Mouse (Mus musculus) embryonic facial prominence, embryonic 11.5 days (tissue): ENCODE measurements at regions not wholly inside any gene's neighbourhood (a gene's known extent, or its start where the extent isn't known, plus 50 kb on each side); places are given as distances from the start of the nearest gene placed in this dataset.

Source experiments
- ATAC-seq: fragments of 200-750 bp; cut with Nextera tagmentation; replicated peaks from 2 replicates; pipeline ENCODE4 v1.8.0; 2017; ENCODE audit warnings: low read depth; ENCODE audit not compliant: insufficient number of reproducible peaks, low FRiP score, low TSS enrichment
- DNase-seq: peaks from one replicate; pipeline ENCODE4 v3.0.0-alpha.2; 2015; ENCODE audit warnings: low spot score
- H3K27ac ChIP-seq: fragments of 300-500 bp; sonication (generic); replicated peaks from 2 replicates; pipeline ENCODE4 v1.5.1; 2014; ENCODE audit warnings: mild to moderate bottlenecking, low read depth, low read length, control low read depth
- H3K27me3 ChIP-seq: fragments of 300-500 bp; sonication (generic); 2 replicates; pipeline ENCODE4 v1.6.1; 2014; ENCODE audit warnings: mild to moderate bottlenecking, low read length, moderate library complexity, mixed read lengths; ENCODE audit not compliant: control insufficient read depth, insufficient read depth
- H3K36me3 ChIP-seq: fragments of 300-500 bp; sonication (generic); replicated peaks from 2 replicates; pipeline ENCODE4 v1.6.1; 2014; ENCODE audit warnings: low read depth, mild to moderate bottlenecking, low read length, moderate library complexity, mixed read lengths; ENCODE audit not compliant: control insufficient read depth, insufficient read depth
- H3K4me1 ChIP-seq: fragments of 300-500 bp; sonication (generic); 2 replicates; pipeline ENCODE4 v1.6.1; 2014; ENCODE audit warnings: low read length, mixed read lengths; ENCODE audit not compliant: control insufficient read depth, insufficient read depth
- H3K4me2 ChIP-seq: fragments of 300-500 bp; sonication (generic); 2 replicates; pipeline ENCODE4 v1.6.1; 2014; ENCODE audit warnings: low read depth, mild to moderate bottlenecking, control low read depth, low read length, moderate library complexity
- H3K4me3 ChIP-seq: fragments of 300-500 bp; sonication (generic); 2 replicates; pipeline ENCODE4 v1.5.1; 2014; ENCODE audit warnings: low read depth, low read length, control low read depth
- H3K9ac ChIP-seq: fragments of 300-500 bp; sonication (generic); replicated peaks from 2 replicates; pipeline ENCODE4 v1.6.1; 2014; ENCODE audit warnings: mild to moderate bottlenecking, control low read depth, low read length
- H3K9me3 ChIP-seq: fragments of 300-500 bp; sonication (generic); replicated peaks from 2 replicates; pipeline ENCODE4 v1.6.1; 2016; ENCODE audit warnings: mild to moderate bottlenecking, low read length, inconsistent platforms, mixed read lengths; ENCODE audit not compliant: control insufficient read depth
- WGBS: fragments of 180-500 bp; shearing (Covaris S2); extraction: QIAGEN DNeasy Blood & Tissue Kit; methylation state at CpG from one replicate; pipeline ENCODE4 v1.1.7; 2014; 5-methylcytosine and 5-hydroxymethylcytosine counted together

DNA sequence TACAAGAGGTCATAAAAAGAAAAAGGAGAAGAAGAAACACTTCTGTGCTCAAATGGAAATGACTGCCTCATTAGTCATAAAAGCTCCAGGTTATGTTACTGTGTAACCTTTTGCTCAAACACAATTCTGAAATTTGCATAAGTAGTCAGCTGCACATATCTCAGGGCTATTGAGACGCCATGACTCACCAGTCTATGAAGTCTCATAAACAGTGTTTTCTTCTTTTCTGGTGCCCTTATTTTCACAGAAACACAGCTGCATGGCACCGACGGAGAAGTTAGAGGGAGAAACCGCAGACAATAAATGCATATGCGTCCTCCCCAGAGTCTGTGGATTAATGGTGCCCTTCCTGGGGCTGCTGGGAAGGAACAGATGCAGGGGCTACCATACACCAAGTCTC, 193.1 kb upstream of the Prkcq start:
- ATAC-seq: no peak
- Histone ChIP-seq H3K4me3 (no peak overlapping the region), H3K4me1 (no peaks in the 10 kb centered on the region), H3K36me3 (no peaks in the 10 kb centered on the region), H3K27me3 (no peaks in the 10 kb centered on the region), H3K9me3 (no peaks in the 10 kb centered on the region), H3K4me2 (no peak overlapping the region), H3K27ac (no peak overlapping the region), H3K9ac (no peak overlapping the region)
- no peak for DNase-seq
- 84% methylated on average over 5 of the region's 5 CpGs for WGBS

DNA sequence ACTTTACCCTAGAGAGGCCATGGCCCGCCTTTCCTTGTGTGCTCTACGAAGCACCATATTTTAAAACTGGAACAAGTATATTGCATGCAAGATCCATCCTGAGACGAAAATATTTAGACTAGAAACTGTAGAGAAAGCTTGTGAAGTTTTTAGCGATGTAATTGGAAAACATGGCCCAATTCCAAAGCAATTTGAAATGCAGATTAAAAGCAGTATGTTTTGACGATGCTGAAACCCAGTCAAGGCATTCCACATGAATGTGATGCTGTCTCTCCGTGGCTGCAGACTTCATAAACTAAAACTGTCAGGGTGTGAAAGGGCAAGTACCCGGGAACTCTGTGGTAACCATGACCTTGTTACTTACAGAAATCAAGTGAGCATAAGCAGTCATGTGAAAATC, 185.8 kb upstream of the Prkcq start:
- 76% methylated on average over 7 of the region's 7 CpGs for WGBS

DNA sequence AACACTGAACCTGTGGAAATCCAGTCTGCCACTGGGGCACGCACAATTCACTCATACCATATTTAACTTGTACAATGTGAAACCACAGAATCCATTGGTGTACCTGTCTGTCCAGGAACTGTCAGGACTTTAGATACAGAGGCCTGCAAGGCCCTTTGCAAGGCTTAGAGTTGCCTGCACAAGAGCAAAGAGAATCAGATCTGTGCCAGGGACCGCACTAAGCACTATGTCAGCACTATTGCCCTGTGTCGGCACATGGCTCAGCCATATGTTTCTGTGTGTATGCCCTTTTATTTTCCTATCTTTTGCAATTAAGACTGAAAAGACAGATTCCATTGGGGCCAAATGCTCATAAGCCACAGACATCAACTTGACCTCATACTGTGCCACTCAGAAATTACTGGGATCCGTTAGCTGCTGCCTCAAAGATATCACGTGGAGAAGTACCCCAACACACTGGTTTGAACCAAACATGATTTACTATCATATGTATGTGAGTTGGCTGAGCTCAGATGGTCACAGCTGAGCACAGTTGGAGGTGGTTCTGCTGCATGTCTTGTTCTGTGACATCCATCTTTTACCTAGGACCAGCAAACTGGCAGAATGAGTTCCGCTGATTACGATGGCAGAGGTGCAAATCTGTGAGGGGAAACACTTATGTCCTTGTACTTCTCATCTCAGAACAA, 181.7 kb upstream of the Prkcq start:
- no peaks in the 10 kb centered on the region for H3K36me3 ChIP-seq
- WGBS: 88% methylated on average over 7 of the region's 7 CpGs
- H3K27ac ChIP-seq: no peak overlapping the region
- no peak for ATAC-seq
- H3K9me3 ChIP-seq: no peaks in the 10 kb centered on the region
- H3K27me3 ChIP-seq: no peaks in the 10 kb centered on the region
- no peak overlapping the region for H3K4me3 ChIP-seq
- DNase-seq: no peak
- no peaks in the 10 kb centered on the region for H3K4me1 ChIP-seq
- H3K9ac ChIP-seq: no peak overlapping the region
- no peak overlapping the region for H3K4me2 ChIP-seq

More for the DNA sequence above, 185.8 kb upstream of the Prkcq start:
- no peak for ATAC-seq
- no peaks in the 10 kb centered on the region for H3K36me3 ChIP-seq
- no peak for DNase-seq
- H3K27ac ChIP-seq: no peak overlapping the region
- H3K4me3 ChIP-seq: no peak overlapping the region
- no peak overlapping the region for H3K9ac ChIP-seq
- no peaks in the 10 kb centered on the region for H3K9me3 ChIP-seq
- H3K27me3 ChIP-seq: no peaks in the 10 kb centered on the region
- H3K4me2 ChIP-seq: no peak overlapping the region
- H3K4me1 ChIP-seq: no peaks in the 10 kb centered on the region

DNA sequence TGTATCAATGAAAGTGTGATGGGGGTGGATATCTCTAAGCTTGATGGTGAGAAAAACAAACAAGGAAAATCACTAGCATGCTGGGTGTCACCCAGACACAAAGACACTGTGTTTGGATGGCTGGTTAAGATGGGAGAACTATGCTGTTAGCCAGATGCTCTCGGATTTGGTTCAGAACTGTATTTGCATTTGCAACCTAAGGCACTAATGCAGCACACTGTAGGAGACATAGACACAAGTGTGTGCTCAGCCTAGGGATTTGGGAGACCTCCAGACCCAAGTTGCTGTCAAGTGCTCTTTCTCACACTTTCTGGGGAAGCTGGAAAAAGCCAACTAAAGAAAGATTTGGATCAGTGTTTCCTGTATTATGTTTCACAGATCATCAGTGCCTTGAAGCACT, 173.1 kb upstream of the Prkcq start:
- H3K27me3 ChIP-seq: no peaks in the 10 kb centered on the region
- no peak overlapping the region for H3K27ac ChIP-seq
- no peak overlapping the region for H3K4me2 ChIP-seq
- WGBS: 52% methylated on average over 1 of the region's 1 CpGs
- no peaks in the 10 kb centered on the region for H3K9me3 ChIP-seq
- H3K4me3 ChIP-seq: no peak overlapping the region
- ATAC-seq: no peak
- H3K36me3 ChIP-seq: no peaks in the 10 kb centered on the region
- no peaks in the 10 kb centered on the region for H3K4me1 ChIP-seq
- DNase-seq: no peak
- no peak overlapping the region for H3K9ac ChIP-seq

DNA sequence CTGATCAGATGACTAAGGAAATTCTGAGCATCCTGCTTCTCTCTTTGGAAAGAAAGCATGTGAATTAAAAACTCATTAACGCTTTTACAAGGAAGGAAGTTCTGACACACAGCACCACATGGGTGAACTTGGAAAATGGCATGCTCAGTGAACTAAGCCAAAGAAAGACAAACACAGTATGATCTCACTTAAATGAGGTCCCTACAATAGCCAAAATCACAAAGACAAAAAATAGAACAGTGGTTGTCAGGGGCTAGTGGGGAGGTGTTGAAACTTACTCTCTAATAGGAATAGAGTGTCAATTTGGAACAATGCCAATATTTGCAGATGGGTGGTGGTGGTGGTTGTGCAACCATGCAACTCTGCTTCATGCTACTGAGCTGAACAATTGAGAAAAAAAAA, 172.7 kb upstream of the Prkcq start:
- no peaks in the 10 kb centered on the region for H3K27me3 ChIP-seq
- no peaks in the 10 kb centered on the region for H3K36me3 ChIP-seq
- H3K27ac ChIP-seq: no peak overlapping the region
- H3K9ac ChIP-seq: no peak overlapping the region
- WGBS: 68% methylated on average over 1 of the region's 1 CpGs
- no peak overlapping the region for H3K4me3 ChIP-seq
- no peaks in the 10 kb centered on the region for H3K9me3 ChIP-seq
- ATAC-seq (no peak), DNase-seq (no peak)
- H3K4me2 ChIP-seq: no peak overlapping the region
- H3K4me1 ChIP-seq: no peaks in the 10 kb centered on the region

DNA sequence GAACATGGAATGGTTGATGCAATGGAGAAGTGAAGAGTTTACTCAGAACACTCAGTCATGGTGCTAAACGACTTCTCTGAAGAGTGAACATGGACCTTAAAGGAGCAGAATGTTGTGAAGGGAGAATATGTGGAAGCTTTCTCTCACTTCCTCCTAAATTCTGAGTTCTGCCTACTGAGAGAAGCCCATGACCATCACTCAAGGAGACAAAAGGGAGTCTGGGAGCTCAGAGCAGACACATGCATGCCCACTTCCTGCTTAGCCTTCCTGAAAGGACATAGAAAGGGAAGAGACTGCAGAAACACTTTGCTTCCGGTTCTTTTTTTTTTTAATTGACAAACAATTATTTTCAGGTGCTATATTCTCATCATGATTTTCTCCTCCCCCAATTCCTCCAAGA, 166.1 kb upstream of the Prkcq start:
- no peak overlapping the region for H3K9ac ChIP-seq
- 81% methylated on average over 2 of the region's 2 CpGs for WGBS
- H3K36me3 ChIP-seq: no peaks in the 10 kb centered on the region
- no peak overlapping the region for H3K27ac ChIP-seq
- H3K9me3 ChIP-seq: no peaks in the 10 kb centered on the region
- H3K4me3 ChIP-seq: no peak overlapping the region
- H3K4me2 ChIP-seq: no peak overlapping the region
- no peaks in the 10 kb centered on the region for H3K4me1 ChIP-seq
- no peaks in the 10 kb centered on the region for H3K27me3 ChIP-seq
- no peak for ATAC-seq
- DNase-seq: no peak

DNA sequence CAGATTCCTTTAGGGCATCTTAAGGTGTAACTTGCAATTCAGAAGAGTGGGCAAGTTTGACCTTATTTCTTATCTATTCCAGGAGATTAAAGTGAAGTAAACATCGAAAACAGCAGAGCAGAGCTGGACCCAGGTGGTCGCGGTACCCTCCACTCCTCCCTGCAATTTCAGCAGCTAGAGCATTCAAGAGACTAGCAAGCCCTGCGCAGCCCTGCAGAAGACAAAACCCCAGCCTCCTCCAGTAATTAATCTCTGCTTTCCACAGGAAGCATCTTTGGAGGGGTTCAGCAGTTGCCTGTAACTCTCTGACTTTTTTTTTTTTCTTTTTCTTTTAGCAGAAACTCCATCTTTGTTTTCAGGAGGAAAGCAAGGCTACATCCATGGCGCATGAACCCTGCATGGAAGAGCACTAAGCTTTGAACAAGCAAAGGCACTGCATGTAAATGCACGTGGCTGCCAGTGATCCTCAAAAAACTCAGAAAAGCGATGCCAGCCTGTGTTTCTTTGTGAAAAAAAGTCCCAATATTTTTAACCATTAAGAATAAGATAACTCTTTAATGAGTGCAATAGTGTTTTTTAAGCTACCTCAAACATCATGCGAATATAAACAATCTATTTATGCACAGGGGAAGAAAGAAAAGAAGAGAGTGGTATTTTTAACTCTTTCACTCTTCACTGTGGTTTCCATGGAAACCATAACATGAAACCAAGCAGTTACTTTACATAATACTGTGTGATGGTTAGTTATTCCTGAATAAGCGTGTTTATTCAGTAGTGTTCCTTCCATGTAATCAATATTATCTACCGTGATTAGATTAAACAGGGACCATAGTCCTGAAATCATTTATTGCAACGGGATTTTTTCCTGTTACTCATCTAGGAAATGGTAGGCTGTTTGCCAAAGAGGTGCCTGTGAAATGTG, 160.6 kb upstream of the Prkcq start:
- DNase-seq: no peak
- ATAC-seq: no peak
- no peak overlapping the region for H3K27ac ChIP-seq
- H3K27me3 ChIP-seq: no peaks in the 10 kb centered on the region
- no peak overlapping the region for H3K4me3 ChIP-seq
- no peak overlapping the region for H3K4me2 ChIP-seq
- H3K4me1 ChIP-seq: no peaks in the 10 kb centered on the region
- WGBS: 73% methylated on average over 11 of the region's 11 CpGs
- H3K9ac ChIP-seq: no peak overlapping the region
- no peaks in the 10 kb centered on the region for H3K9me3 ChIP-seq
- H3K36me3 ChIP-seq: no peaks in the 10 kb centered on the region

DNA sequence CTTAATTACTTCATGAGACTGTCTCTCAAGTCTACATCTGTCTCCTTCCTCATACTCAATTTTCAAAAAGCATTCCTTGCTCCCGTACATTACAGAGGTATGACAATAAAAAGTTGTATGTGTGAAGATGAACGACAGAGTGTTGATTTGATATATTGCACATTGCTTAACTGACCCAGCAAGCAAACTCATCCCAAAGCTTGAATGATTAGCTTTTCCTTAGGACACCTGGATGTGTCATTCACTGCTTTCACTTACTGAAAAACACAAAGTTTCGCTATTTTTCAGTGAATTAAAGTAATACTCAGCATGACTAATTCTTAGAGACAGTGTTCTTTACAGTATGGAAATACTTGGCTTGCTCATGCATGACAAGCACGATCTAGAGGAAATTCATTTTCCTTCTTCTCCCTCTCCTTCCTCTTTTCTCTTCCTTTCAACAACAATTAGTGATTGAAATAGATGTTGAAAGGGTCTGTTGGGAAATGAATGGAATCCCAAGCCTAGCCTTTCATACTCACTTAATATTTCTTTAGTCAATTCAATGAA, 159.5 kb upstream of the Prkcq start:
- WGBS: 85% methylated on average over 4 of the region's 4 CpGs
- H3K36me3 ChIP-seq: no peaks in the 10 kb centered on the region
- no peaks in the 10 kb centered on the region for H3K9me3 ChIP-seq
- no peaks in the 10 kb centered on the region for H3K4me1 ChIP-seq
- H3K4me2 ChIP-seq: no peak overlapping the region
- no peak overlapping the region for H3K9ac ChIP-seq
- no peak for ATAC-seq
- DNase-seq: no peak
- H3K27me3 ChIP-seq: no peaks in the 10 kb centered on the region
- no peak overlapping the region for H3K4me3 ChIP-seq
- H3K27ac ChIP-seq: no peak overlapping the region
